Mouse (Mus musculus) adipocyte (in vitro differentiated cells): ENCODE measurements around the gene Slc37a1.
"Not testable (repeated sequence)": the region's sequence is repeated elsewhere in the genome, so short reads cannot be mapped to it uniquely, and the experiment has no call there.

Source experiments
- DNase-seq: peaks from one replicate; pipeline ENCODE4 v3.0.0-alpha.2; 2016; ENCODE audit warnings: low spot score

Gene Slc37a1

DNA sequence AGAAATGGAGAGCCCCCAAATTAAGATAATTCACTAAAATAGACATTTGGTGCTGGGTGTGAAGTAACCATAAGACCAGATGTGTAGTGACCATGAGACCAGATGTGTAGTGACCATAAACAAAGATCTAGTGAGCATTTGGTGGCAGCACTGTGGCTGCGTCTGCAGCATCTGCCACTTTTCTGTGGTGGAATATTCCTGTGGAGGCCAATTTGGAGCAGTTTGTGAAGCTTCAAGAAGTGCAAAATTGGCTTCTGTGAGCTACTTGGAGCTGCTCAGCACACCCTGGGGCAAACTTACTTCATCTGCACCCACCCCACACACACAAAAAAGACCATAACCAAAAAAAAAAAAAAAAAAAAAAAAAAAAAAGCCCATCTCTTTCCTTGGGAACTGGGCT, 18.6 kb upstream of the Slc37a1 start:
- DNase-seq: no peak

DNA sequence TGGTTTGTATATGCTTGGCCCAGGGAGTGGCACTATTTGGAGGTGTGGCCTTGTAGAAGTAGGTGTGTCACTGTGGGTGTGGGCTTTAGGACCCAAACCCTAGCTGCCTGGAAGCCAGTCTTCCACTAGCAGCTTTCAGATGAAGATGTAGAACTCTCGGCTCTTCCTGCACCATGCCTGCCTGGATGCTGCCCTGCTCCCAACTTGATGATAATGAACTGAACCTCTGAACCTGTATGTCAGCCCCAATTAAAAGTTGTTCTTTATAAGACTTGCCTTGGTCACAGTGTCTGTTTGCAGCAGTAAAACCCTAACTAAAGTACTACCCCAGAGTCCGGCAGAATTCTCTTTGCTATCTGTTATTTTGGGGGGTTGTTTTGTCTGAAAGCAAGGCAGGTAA, 16.8 kb upstream of the Slc37a1 start:
- no peak for DNase-seq

DNA sequence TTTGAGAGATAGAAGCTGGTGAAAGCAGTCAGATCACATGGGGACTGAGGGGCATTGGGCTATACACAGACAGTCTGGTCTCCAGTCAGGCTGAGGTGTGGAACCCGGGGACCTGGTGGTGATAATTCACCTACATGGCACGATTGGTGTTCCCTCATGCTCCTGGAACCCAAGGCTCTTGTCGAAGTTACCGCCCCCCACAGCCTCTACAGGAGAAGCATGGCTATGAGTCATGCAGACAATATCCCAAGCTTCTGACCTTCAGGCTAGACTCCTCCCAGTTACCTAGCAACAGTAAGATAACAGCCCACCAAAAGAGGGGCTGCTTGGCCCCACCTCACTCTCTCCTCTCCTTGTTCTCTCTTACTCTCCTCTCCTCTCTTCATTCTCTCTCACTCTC, 16.3 kb upstream of the Slc37a1 start:
- no peak for DNase-seq

DNA sequence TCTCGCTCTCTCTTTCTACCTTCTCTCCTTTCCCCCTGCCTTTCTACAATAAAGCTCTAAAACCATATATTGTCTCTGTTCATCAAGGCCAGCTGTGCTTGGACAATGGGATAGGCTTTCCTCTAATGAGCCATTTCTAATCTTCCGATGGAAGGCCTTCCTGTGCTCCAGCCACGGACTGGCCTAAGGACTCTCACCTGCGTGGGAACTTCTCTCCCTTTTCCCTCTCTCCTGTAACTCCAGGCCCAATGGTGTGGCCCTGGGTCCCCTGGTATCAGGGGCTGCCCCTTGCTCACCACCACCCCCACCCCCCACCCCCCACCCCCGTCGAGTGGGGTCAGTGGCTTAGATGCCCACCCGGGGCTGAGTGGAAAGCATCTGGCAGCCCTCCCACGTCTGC, 15.9 kb upstream of the Slc37a1 start:
- DNase-seq: not testable (repeated sequence)

DNA sequence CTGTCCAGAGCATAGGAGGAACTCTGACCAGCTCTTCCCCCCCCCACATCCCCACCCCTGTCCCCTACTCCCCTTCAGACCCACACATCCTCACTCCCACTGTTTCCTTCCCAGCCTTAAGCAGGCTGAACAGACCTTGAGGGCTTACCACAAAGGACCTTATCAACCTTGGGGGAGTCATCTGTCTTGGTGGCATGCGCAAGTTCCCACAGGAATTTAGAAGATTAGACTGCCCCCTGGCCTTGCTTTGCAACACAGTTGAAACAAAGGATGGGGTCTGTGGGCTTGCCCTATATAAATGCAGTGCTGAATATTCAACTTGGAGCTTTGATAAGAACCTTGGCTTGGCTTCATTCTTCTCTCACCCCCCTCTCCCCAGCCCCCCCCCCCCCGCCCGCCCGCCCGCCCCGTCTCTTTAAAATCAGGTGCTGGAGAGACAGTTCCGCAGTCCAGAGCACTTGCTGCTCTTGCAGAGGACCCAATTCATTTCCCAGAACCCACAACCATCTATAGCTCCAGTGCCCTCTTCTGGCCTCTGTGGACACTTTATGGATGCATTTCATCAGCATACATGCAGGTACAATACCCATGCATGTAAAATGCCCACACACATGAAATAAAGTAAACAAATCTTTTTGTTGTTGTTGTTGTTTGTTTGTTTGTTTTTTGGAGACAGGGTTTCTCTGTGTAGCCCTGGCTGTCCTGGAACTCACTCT, 15.3 kb upstream of the Slc37a1 start:
- DNase-seq: no peak

DNA sequence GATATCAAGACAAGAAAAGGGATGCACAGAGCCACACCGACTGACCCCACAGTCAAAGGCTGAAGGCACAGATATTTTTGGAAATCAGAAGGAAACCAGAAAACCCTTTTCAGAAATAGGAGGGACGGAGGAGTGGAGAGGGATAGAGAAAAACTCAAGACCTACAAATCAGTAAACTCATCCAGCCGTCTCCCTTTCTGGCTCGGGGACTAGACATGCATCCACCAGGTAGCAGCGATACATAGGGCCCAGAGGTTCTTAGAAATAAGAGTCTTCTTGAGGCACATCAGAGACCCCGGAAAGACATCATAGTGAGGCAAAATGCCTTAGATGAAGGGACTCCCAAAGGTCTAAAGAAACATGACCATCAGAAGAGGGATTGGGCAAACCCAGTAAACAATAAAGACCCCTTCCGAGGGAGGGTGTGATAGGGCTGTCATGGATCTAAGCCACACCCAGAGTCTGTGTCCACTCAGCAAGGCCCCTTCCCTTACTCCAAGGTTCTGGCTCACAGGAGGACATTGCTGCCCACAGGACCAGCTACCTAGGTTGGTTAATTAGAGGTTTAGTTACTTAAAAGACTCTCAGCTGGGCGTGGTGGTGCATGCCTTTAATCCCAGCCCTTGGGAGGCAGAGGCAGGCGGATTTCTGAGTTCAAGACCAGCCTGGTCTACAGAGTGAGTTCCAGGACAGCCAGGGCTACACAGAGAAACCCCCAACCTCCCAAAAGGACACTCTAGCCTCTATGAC, 14.0 kb upstream of the Slc37a1 start:
- DNase-seq: no peak

DNA sequence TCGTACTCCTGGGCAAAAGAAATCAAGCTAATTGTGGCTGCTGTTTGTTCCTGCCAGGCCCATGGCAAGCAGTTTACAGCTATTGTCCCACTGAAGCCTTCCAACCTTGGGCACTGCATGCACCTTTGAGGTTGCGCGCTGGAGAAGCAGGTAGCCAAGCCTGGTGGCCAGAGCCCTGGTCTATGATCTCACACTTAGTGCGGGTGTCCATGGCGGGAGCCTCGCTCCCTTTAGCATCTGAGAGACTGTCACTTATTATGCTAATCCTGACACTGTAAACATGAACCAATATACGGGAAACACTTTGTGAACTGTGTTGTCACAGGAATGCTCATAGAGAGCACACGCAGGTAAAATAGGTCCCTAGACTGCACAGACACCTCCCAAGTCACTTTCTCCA, 13.0 kb upstream of the Slc37a1 start:
- no peak for DNase-seq

DNA sequence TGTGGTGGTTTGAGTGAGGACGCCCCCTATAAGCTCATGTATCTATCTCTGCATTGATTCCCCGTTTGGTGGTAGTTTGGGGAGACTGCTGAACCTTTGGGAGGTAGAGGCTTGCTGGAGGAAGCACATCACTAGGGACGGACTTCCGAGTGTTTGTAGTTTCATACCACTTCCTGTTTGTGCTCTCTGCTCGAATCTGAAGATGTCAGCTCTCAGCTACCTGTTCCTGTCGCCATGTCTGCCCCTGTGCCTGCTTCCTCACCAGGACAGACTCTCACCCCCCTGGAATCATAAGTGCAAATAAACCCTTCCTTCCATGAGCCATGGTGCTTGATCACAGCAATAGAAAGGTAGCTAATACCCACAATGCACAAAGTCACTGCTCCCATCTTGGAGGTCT, 11.4 kb upstream of the Slc37a1 start:
- DNase-seq: no peak

DNA sequence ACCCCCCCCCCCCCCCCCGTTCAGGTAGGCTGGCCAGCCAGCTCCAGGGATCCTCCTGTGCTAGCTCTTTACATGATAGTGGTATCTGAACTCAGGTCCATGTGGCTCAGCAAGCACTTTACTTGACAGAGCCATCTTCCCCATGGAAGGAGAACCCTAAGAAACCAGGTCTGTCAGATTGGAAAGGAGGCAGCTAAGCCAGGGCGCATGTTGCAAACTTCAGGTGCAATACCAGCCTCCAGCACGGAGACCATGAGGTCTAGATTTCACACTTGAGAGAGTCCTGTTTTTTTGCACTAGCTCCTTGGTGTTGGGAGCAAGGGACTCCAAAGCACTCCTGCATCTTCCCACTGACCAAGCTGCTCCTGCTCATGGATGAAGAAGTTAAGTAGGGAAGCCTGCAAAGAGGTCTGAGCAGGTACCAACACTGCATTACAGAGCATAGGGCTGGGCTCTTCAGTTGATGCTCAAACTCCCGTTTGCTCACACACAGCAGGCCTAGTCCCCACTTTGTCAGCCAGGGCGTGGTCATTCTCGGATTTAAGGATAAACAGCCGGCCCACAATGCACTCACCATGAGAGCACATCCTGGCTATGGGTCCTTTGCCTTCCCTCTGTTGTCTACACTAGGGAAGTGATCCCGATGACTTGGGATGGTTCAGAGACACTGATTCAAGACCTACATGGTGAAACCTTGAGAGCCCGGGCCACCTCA, 10.2 kb upstream of the Slc37a1 start:
- no peak for DNase-seq

DNA sequence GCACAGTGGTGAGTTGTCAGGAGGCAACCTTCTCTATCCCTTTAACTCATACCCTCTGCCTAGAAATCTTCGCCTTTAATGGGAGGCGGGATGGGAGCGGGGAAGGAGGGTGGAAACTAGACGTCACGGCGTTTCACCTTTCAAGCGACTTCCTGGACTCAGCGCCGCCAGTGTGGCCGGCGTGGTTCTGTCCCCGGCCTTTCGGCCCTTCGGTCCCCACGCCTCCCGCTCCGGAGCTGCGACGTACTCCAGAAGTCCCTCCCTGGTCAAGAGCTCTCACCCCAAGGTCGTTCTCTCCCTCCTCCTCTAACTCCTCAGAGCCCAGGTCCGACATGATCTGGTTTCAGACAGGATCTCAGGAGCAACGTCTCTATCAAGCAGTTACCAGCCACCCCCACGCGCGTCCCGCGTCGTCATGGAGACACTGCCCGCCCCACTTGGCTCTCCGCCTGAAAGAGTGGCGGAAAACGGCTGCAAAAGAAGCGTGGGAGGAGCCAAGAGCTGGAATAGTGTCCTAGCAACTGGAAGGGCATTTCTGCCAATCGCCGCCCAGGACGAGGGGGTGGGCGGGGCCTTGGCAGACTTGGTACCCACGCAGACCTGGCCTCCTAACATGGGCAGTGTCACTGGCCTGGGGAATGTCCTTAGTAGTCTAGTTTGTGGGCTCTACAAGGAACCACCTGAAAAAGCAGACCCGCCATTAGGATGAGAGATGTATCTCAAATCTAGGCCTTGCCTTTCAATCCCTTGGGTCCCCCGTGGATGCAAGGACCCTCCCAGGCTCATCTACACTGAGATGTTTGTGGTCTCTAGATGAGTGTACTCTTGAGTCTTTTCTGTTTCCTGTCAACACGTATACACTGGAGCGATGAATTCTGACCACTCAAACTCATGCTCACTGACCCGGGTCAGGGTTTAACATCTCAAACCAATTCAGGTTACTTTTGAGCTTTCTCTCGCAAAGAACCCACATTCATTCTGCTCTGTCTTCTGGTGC, 9.4 kb upstream of the Slc37a1 start, which contains the start of gene Rsph1:
Rsph1 (minus strand) TSS at position 462 of the 997 bp plus-strand sequence.
- no peak for DNase-seq

DNA sequence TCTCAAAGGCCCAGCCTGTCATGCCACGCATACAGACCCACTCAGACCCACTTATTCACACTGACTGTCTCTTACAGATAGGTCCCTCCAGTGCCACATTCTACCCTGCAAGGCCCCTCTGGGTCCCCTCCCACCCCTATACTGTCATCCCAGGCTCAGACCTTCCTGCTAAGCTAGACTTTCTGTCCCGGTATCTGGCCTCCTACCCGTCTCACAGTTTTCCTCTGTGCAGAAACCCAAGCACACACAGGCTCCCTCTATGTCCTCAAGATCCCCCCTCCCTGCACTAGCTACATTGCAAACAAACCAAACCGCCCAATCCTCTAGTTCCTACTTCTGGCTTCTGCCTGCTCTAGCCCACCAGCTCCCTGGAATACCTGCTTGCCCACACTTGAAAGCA, 8.7 kb upstream of the Slc37a1 start:
- no peak for DNase-seq

DNA sequence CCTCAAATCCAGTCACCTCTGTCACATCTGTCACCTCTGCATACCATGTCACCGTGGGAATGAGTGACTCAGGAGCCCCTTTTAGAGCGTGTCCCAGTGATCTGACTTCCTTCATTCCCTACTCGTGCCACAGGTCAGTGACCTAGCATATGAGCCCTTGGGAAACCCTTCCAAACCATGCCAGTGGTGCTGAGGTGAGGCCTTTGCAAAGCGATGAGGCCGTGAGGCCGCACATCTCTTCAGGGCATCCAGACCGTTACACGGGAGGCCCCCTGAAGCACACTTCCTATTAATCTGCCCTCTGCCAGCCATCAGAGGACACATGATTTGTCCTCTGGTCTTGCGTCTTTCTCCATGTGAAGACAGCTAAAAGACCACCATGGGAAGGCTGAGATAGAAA, 7.1 kb upstream of the Slc37a1 start:
- no peak for DNase-seq

DNA sequence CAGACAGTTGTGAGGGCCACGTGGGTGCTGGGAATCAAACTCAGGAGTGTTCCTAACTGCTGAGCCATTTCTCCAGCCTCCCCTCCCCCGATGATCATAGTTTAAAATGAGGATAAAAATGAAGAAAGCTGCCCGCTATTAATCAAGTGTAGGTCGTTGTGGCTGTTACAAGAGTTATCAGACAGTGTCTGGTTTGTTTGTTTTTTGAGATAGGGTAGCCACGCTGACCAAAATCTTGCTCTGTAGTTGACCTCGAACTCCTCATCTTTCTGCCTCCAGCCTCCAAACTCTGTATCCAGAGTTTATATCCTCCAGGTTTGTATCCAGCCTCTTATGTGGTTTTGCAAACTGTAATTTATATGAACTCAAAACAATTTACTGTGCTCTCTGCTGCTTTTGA, 6.3 kb upstream of the Slc37a1 start:
- DNase-seq: no peak

DNA sequence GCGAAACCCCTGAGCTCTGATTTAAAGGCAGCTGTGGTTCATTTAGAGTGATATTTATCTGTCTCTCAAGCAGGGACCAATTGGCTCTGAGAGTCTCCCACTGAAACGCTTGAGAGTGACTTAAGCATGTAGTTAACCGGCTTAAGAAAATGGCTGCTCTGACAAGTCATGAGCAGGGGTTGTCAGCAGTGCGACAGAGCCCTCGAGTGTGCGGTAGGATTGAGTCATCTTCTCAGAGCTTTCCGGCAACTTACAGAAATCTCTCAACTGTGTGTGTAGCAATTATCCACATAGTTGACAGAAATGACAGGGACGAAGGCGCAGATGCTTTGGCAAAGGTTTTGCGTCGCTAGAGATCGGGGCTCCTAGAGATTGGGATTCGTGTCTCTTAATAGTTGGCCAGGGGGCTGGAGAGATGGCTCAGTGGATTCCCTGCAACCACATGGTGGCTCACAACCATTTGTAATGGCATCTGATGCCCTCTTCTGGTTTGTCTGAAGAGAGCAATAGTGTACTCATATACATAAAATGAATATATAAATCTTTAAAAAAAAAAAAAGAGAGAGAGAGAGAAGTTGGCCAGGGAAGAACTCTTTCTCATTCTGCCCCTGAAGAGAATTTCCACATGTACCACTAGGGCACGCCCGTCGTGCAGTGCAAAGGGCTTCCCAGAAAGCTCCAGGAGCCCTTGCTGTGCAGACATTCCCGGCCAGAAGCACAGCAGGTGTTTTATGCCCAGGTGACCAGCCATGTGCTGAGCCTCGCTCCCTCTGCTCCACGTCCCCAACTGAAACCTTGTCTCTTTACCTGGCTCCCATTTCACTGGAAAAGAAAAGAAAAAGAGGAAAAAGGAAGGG, 4.5 kb upstream of the Slc37a1 start:
- DNase-seq: no peak

DNA sequence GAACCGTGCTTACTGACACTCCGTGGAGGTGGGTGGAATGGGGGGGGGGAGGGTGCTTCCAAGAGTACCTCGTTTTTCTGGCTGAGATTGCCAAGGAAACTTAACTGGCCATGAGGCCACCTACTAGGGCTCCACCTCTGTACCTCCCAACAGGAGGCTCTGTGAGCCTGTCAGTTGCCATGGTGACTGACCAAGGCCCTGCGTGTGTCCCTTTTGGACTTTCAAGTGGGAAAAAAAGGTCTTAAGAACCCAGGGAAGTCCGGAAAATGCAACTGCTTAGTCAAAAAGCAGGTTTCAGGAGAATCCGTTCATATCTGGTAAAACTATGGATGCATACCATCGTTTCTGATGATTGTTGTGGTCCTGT, 3.9 kb upstream of the Slc37a1 start:
- no peak for DNase-seq

DNA sequence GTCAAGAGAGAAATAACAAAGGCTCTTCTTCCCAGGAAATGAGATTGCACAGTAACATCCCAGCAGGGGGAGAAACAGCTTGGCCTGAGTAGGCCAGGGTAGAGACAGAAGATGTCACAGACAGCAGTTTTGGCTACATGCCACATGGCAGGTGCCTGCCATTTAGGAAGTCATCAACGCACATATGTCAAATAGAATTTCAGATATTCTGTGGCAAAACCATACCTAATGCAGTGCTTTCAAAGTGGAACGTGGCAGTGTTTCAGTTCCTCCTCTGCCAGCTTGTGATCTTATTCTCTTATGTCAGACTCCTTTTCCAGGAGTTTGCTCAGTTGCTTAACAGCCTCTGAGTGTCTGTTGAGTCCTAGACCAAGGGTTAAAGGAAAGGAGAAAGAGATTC, 725 bp upstream of the Slc37a1 start:
- DNase-seq: no peak

DNA sequence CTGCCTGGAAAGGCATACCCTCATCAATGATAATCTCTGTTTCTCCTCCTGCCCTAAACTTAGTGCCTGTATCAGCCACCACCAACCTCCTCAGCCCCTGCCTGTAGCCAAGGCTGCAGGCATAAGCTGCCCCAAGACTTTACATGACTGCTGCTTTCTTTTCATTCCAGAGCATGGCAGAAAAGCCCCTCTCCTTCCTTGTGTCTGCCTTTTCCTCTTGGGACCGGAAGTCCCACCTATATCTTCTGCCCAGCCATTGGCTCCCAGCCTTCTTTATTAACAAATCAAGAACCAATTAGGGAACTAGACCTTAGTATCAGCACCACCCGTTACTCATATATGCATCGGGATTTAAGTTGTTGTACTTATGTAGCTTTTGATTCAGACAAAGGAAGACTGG, 624 bp downstream of the Slc37a1 start:
- DNase-seq: no peak

DNA sequence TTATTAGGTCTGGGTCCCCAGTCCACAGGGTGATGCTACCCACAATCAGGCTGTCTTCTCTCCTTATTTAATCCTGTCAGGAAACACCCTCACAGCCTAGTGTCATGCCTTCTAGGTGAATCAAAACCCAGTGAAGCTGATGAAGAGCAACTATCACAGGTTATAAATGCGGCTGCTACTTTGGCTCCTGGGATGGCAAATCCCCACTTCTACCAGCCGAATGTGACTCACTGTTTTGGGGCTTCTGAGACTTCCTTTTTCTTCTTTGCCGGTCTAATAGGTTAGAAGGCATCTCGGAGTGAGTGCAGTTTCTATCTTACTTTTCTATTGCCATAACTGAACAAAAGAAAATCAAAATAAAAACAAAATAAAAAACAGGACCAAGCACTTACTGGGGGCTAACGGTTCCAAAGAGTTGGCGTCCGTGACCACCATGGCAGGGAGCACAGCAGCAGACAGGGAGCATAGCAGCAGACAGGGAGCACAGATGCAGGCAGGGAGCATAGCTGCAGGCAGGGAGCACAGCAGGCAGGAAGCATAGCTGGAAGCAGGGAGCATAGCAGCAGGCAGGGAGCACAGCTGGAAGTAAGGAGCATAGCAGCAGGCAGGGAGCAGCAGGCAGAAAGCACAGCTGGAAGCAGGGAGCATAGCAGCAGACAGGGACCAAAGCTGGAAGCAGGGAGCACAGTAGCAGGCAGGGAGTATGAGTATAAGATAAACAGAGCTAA, 2.6 kb downstream of the Slc37a1 start:
- DNase-seq: no peak

DNA sequence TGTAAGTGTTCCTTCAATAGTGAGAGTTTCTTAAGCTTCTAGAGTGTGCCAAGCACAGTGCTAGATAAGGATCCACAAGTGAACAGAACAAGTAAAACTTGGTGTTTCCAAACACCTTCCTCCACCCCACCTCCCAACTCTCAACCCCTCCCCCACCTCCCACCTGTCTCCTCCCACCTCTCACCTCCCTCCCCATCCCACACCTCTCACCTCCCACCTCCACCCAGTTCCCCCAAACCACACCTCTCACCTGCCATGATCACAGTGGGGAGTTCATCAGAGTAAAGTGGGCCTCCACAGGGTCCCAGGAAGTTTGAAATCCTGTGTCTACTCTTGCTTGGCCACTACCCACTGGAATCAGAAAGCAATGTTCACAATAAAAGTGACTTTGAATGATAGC, 3.7 kb downstream of the Slc37a1 start:
- no peak for DNase-seq

DNA sequence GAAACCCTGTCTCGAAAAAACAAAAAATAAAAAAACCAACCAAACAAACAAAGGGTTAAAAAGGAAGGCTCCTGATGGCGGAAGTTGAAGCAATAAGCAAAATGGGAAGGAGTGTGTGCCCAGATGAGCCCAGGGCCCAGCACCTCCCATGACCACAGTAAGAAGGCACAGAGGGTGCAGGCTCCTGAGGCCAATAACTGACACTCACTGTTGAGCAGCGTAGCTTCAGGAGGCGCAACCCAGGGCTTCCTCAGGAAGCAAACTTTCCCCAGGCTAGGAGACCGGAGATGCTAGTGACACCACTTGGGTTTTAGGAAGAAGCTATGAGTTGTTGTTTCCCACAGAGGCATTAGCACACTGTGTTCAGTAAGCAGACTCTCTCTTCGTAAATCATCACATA, 4.3 kb downstream of the Slc37a1 start:
- DNase-seq: no peak
